Mouse (Mus musculus) gonadal fat pad, adult 2 months (tissue): ENCODE measurements around the gene Plekhh3. TPM values are rescaled to one million over a fixed set of nuclear protein-coding genes. Genes with fewer than 3 reads are reported as not detected.

Experiments used
- DNase-seq: peaks from one replicate; pipeline ENCODE4 v3.0.0-alpha.2; 2012; ENCODE audit warnings: low read depth
- polyA plus RNA-seq: library from polyadenylated mRNA; depleted of rRNA; stranded (reverse); fragments of >200 nt; gene quantifications from 2 replicates; pipeline ENCODE4 v1.2.3, GENCODE M21; 2012; rRNA removed

The Plekhh3 gene
- polyA plus RNA-seq, 1 experiment: 22.7 TPM

- DNase-seq: no peak
Observed at GRCm38 (mm10) chr11:101120545-101121188, 50.5 kb downstream of the Plekhh3 start.

GRCm38 (mm10) chr11:101119761-101120544 lies 51.2 kb downstream of the Plekhh3 start, which contains the start of the genes Retreg3 and Tubg1:
Retreg3 (minus strand) TSS chr11:101119893.
Tubg1 (plus strand) TSS chr11:101119938.
- DNase-seq: peak; percentile 83

- no peak for DNase-seq
Observed at GRCm38 (mm10) chr11:101119131-101119760, 51.9 kb downstream of the Plekhh3 start.

- DNase-seq: no peak
Observed at GRCm38 (mm10) chr11:101118105-101118504, 53.0 kb downstream of the Plekhh3 start.

- DNase-seq: no peak
Observed at GRCm38 (mm10) chr11:101115564-101115963, 55.6 kb downstream of the Plekhh3 start.

Other genes starting within 250 kb of the Plekhh3 start
- 106 and 115 TPM in 2 replicates for gene Stat3, start 231.8 kb downstream of the Plekhh3 start, polyA plus RNA-seq
- 235 and 240 TPM in 2 replicates for gene Cavin1, start 200.5 kb downstream of the Plekhh3 start, polyA plus RNA-seq
- 114 and 137 TPM in 2 replicates for gene Atp6v0a1, start 161.9 kb downstream of the Plekhh3 start, polyA plus RNA-seq
- 44.6 and 52.9 TPM in 2 replicates for gene Naglu, start 101.3 kb downstream of the Plekhh3 start, polyA plus RNA-seq
- 0.43 and 0.55 TPM in 2 replicates for gene Hsd17b1, start 92.9 kb downstream of the Plekhh3 start, polyA plus RNA-seq
- 62.6 and 70.1 TPM in 2 replicates for gene Coasy, start 88.8 kb downstream of the Plekhh3 start, polyA plus RNA-seq
- 35.0 and 54.3 TPM in 2 replicates for gene Mlx, start 84.1 kb downstream of the Plekhh3 start, polyA plus RNA-seq
- 1.5 and 2.9 TPM in 2 replicates for gene Psmc3ip, start 75.9 kb downstream of the Plekhh3 start, polyA plus RNA-seq
- gene Retreg3, start 51.5 kb downstream of the Plekhh3 start, polyA plus RNA-seq: 56.3 and 66.7 TPM in 2 replicates
- 9.0 and 24.0 TPM in 2 replicates for gene Tubg1, start 51.4 kb downstream of the Plekhh3 start, polyA plus RNA-seq
- gene Tubg2, start 15.4 kb downstream of the Plekhh3 start, polyA plus RNA-seq: 3.4 and 3.6 TPM in 2 replicates
- gene Cntnap1, start 828 bp downstream of the Plekhh3 start, polyA plus RNA-seq: 3.7 and 4.1 TPM in 2 replicates
- gene Ccr10, start 4.1 kb upstream of the Plekhh3 start, polyA plus RNA-seq: 0.34 and 0.45 TPM in 2 replicates
- gene Ezh1, start 55.1 kb upstream of the Plekhh3 start, polyA plus RNA-seq: 39.4 and 46.5 TPM in 2 replicates
- 97.9 and 146 TPM in 2 replicates for gene Ramp2, start 74.7 kb upstream of the Plekhh3 start, polyA plus RNA-seq
- 99.1 and 108 TPM in 2 replicates for gene Vps25, start 82.4 kb upstream of the Plekhh3 start, polyA plus RNA-seq
- 9.5 and 14.6 TPM in 2 replicates for gene Wnk4, start 89.2 kb upstream of the Plekhh3 start, polyA plus RNA-seq
- 0.75 and 0.88 TPM in 2 replicates for gene Cntd1, start 107.7 kb upstream of the Plekhh3 start, polyA plus RNA-seq
- gene Coa3, start 107.8 kb upstream of the Plekhh3 start, polyA plus RNA-seq: 157 and 167 TPM in 2 replicates
- 122 and 158 TPM in 2 replicates for gene Becn1, start 130.9 kb upstream of the Plekhh3 start, polyA plus RNA-seq
- 51.5 and 57.8 TPM in 2 replicates for gene Psme3, start 144.9 kb upstream of the Plekhh3 start, polyA plus RNA-seq
- gene Aoc2, start 153.7 kb upstream of the Plekhh3 start, polyA plus RNA-seq: 3.2 and 3.6 TPM in 2 replicates
- gene Aoc3, start 159.3 kb upstream of the Plekhh3 start, polyA plus RNA-seq: 306 and 337 TPM in 2 replicates
- 0.32 and 0.80 TPM in 2 replicates for gene G6pc, start 196.2 kb upstream of the Plekhh3 start, polyA plus RNA-seq
- 30.4 and 33.7 TPM in 2 replicates for gene Aarsd1, start 246.3 kb upstream of the Plekhh3 start, polyA plus RNA-seq